Mouse (Mus musculus) telencephalon, adult 2 months (tissue): ENCODE measurements around the gene Ccdc57.
"Not testable (repeated sequence)": the region's sequence is repeated elsewhere in the genome, so short reads cannot be mapped to it uniquely, and the experiment has no call there.

Experiments
- DNase-seq: peaks from one replicate; pipeline ENCODE4 v3.0.0-alpha.2; 2011; ENCODE audit warnings: low read depth, low spot score

The Ccdc57 gene

GRCm38 (mm10) chr11:120788460-120788859, 144.2 kb downstream of the Ccdc57 start:
- DNase-seq: not testable (repeated sequence)

- no peak for DNase-seq
These were observed 147.5 kb downstream of the Ccdc57 start for GRCm38 (mm10) chr11:120785145-120785544.

GRCm38 (mm10) chr11:120784064-120784791, 148.4 kb downstream of the Ccdc57 start, which contains the start of the genes Rfng and Gps1:
Gene Rfng, minus strand, starts transcription at chr11:120784207.
Gene Gps1, plus strand, starts transcription at chr11:120784272.
- peak; percentile 27 for DNase-seq

GRCm38 (mm10) chr11:120783426-120784063, 149.1 kb downstream of the Ccdc57 start:
- DNase-seq: no peak

- not testable (repeated sequence) for DNase-seq
These were observed 151.3 kb downstream of the Ccdc57 start for GRCm38 (mm10) chr11:120781361-120781760.

- DNase-seq: no peak
These were observed 152.8 kb downstream of the Ccdc57 start for GRCm38 (mm10) chr11:120779876-120780275.

- no peak for DNase-seq
These were observed 155.5 kb downstream of the Ccdc57 start for GRCm38 (mm10) chr11:120777123-120777522.
